Mouse (Mus musculus) forebrain, embryonic 10.5 days (tissue): ENCODE results near the gene Hrg. TPM values are rescaled to one million over a fixed set of nuclear protein-coding genes. Genes with fewer than 3 reads are reported as not detected.
"Not testable (repeated sequence)": the region's sequence is repeated elsewhere in the genome, so short reads cannot be mapped to it uniquely, and the experiment has no call there.

Experiments used
- DNase-seq: peaks from one replicate; pipeline ENCODE4 v3.0.0-alpha.2; 2017; ENCODE audit warnings: low spot score; ENCODE audit errors: extremely low spot score
- H3K27ac ChIP-seq: fragments of 300-500 bp; sonication (generic); 2 replicates; pipeline ENCODE4 v1.5.1; 2016; ENCODE audit warnings: mild to moderate bottlenecking
- H3K27me3 ChIP-seq: fragments of 300-500 bp; sonication (generic); 2 replicates; pipeline ENCODE4 v1.6.1; 2016; ENCODE audit warnings: mild to moderate bottlenecking; ENCODE audit not compliant: poor library complexity, severe bottlenecking
- H3K36me3 ChIP-seq: fragments of 300-500 bp; sonication (generic); replicated peaks from 2 replicates; pipeline ENCODE4 v1.6.1; 2016; ENCODE audit warnings: mild to moderate bottlenecking, moderate library complexity
- H3K4me1 ChIP-seq: fragments of 300-500 bp; sonication (generic); 2 replicates; pipeline ENCODE4 v1.6.1; 2016
- H3K4me3 ChIP-seq: fragments of 300-500 bp; sonication (generic); 2 replicates; pipeline ENCODE4 v1.5.1; 2016; ENCODE audit warnings: mild to moderate bottlenecking, moderate library complexity
- H3K9me3 ChIP-seq: fragments of 300-500 bp; sonication (generic); 2 replicates; pipeline ENCODE4 v1.6.1; 2016; ENCODE audit warnings: mild to moderate bottlenecking, moderate library complexity
- WGBS: fragments of 180-500 bp; shearing (Covaris S2); methylation state at CpG from one replicate; pipeline ENCODE4 v1.1.7; 2016; 5-methylcytosine and 5-hydroxymethylcytosine counted together
- polyA plus RNA-seq: library from polyadenylated mRNA; unstranded; fragments of >200 nt; fragmentation: Nextera tagmentation; extraction: Ambion mirVana; gene quantifications from 2 replicates; pipeline ENCODE4 v1.2.1, GENCODE M21; 2016

The Hrg gene
- polyA plus RNA-seq, 1 experiment from 2014 or later = not detected

GRCm38 (mm10) chr16:22931431-22932200 is 19.3 kb upstream of the Hrg start:
- no peak for DNase-seq
- Histone ChIP-seq H3K27ac (no peak overlapping the region), H3K4me1 (no peaks in the 10 kb centered on the region), H3K27me3 (no peaks in the 10 kb centered on the region), H3K4me3 (no peak overlapping the region), H3K36me3 (no peaks in the 10 kb centered on the region), H3K9me3 (no peaks in the 10 kb centered on the region)
- 86% methylated on average over 11 of the region's 11 CpGs for whole genome bisulfite sequencing

- no peak for DNase-seq
- Histone ChIP-seq H3K27ac (no peak overlapping the region), H3K4me1 (no peaks in the 10 kb centered on the region), H3K9me3 (no peaks in the 10 kb centered on the region; the same call in 1 of the 2 replicates), H3K4me3 (no peak overlapping the region), H3K27me3 (no peaks in the 10 kb centered on the region), H3K36me3 (no peaks in the 10 kb centered on the region)
- WGBS = 89% methylated on average over 12 of the region's 12 CpGs
Observed at GRCm38 (mm10) chr16:22937631-22938030, 13.2 kb upstream of the Hrg start.

- Histone ChIP-seq H3K4me3 (no peak overlapping the region), H3K27me3 (no peaks in the 10 kb centered on the region), H3K36me3 (no peaks in the 10 kb centered on the region), H3K27ac (no peak overlapping the region), H3K4me1 (no peaks in the 10 kb centered on the region), H3K9me3 (no peaks in the 10 kb centered on the region; the same call in 1 of the 2 replicates)
- DNase-seq = no peak
- 82% methylated on average over 2 of the region's 2 CpGs for WGBS
Observed at GRCm38 (mm10) chr16:22938541-22938940, 12.3 kb upstream of the Hrg start.

- no peaks in the 10 kb centered on the region for H3K27me3 ChIP-seq
- 87% methylated on average over 8 of the region's 8 CpGs for WGBS
- DNase-seq = no peak
- H3K4me3 ChIP-seq = no peak overlapping the region
- H3K36me3 ChIP-seq = no peaks in the 10 kb centered on the region
- H3K27ac ChIP-seq = no peak overlapping the region
- no peaks in the 10 kb centered on the region; the same call in 1 of the 2 replicates for H3K9me3 ChIP-seq
- H3K4me1 ChIP-seq = no peaks in the 10 kb centered on the region
Observed at GRCm38 (mm10) chr16:22939120-22939695, 11.7 kb upstream of the Hrg start.

GRCm38 (mm10) chr16:22941825-22942476 is 8.9 kb upstream of the Hrg start:
- H3K9me3 ChIP-seq, H3K36me3 ChIP-seq, H3K27ac ChIP-seq, H3K4me3 ChIP-seq, H3K27me3 ChIP-seq, H3K4me1 ChIP-seq, DNase-seq: not testable (repeated sequence)

GRCm38 (mm10) chr16:22947371-22947770 is 3.5 kb upstream of the Hrg start:
- no peak for DNase-seq
- WGBS = 80% methylated on average over 2 of the region's 2 CpGs
- Histone ChIP-seq H3K27me3 (no peaks in the 10 kb centered on the region), H3K4me1 (no peaks in the 10 kb centered on the region), H3K36me3 (no peaks in the 10 kb centered on the region), H3K27ac (no peak overlapping the region), H3K9me3 (no peaks in the 10 kb centered on the region), H3K4me3 (no peak overlapping the region)

- 33% methylated on average over 4 of the region's 4 CpGs for WGBS
- Histone ChIP-seq H3K4me1 (peaks cover 11% of the 10 kb centered on the region), H3K36me3 (no peaks in the 10 kb centered on the region), H3K27ac (no peak overlapping the region), H3K4me3 (no peak overlapping the region), H3K27me3 (no peaks in the 10 kb centered on the region), H3K9me3 (no peaks in the 10 kb centered on the region)
- DNase-seq = no peak
Observed at GRCm38 (mm10) chr16:22953069-22953468, 2.2 kb downstream of the Hrg start.

- Histone ChIP-seq H3K4me3 (no peak overlapping the region), H3K9me3 (no peaks in the 10 kb centered on the region), H3K27ac (0 out of 2 replicates have a peak overlapping the region, but pooled peaks have one; percentile 8), H3K36me3 (no peaks in the 10 kb centered on the region), H3K4me1 (peaks cover 11% of the 10 kb centered on the region), H3K27me3 (no peaks in the 10 kb centered on the region)
- 64% methylated on average over 13 of the region's 13 CpGs for WGBS
- DNase-seq = peak; percentile 33
Observed at GRCm38 (mm10) chr16:22955397-22956084, 4.7 kb downstream of the Hrg start.

- H3K4me1 ChIP-seq = peaks cover 11% of the 10 kb centered on the region
- H3K27me3 ChIP-seq = no peaks in the 10 kb centered on the region
- WGBS = 80% methylated on average over 11 of the region's 11 CpGs
- no peaks in the 10 kb centered on the region for H3K9me3 ChIP-seq
- H3K27ac ChIP-seq = 0 out of 2 replicates have a peak overlapping the region, but pooled peaks have one; percentile 8
- no peak overlapping the region for H3K4me3 ChIP-seq
- no peaks in the 10 kb centered on the region for H3K36me3 ChIP-seq
- DNase-seq = no peak
Observed at GRCm38 (mm10) chr16:22956085-22956439, 5.2 kb downstream of the Hrg start.

GRCm38 (mm10) chr16:22961073-22961472 is 10.2 kb downstream of the Hrg start:
- Histone ChIP-seq H3K4me3 (no peak overlapping the region), H3K27me3 (no peaks in the 10 kb centered on the region), H3K36me3 (no peaks in the 10 kb centered on the region), H3K4me1 (peaks cover 1% of the 10 kb centered on the region), H3K9me3 (no peaks in the 10 kb centered on the region), H3K27ac (no peak overlapping the region)
- WGBS = 95% methylated on average over 8 of the region's 8 CpGs
- no peak for DNase-seq

- H3K4me1 ChIP-seq = no peaks in the 10 kb centered on the region
- no peaks in the 10 kb centered on the region for H3K9me3 ChIP-seq
- H3K36me3 ChIP-seq = no peaks in the 10 kb centered on the region
- H3K27ac ChIP-seq = no peak overlapping the region
- 84% methylated on average over 5 of the region's 5 CpGs for WGBS
- H3K4me3 ChIP-seq = no peak overlapping the region
- H3K27me3 ChIP-seq = no peaks in the 10 kb centered on the region
- no peak for DNase-seq
Observed at GRCm38 (mm10) chr16:22962256-22962655, 11.4 kb downstream of the Hrg start.

GRCm38 (mm10) chr16:22963293-22963692 is 12.4 kb downstream of the Hrg start:
- Histone ChIP-seq H3K27ac (no peak overlapping the region), H3K27me3 (no peaks in the 10 kb centered on the region), H3K9me3 (no peaks in the 10 kb centered on the region), H3K4me3 (no peak overlapping the region), H3K36me3 (no peaks in the 10 kb centered on the region), H3K4me1 (no peaks in the 10 kb centered on the region)
- DNase-seq = no peak
